16 mouse cellular contexts compared by ENCODE assay signal in genomic region chr16:84111610-84112009, GRCm38 (mm10).
"Had no signal": no experiment of that assay in that cellular context is flagged by ENCODE, and none has a peak within 500 bp of the region (broad histone marks: within the 10 kb centered on the region; RNA-seq: fewer than 3 reads in every experiment).

No protein-coding gene starts in this region.

- DNase-seq: kidney, adult 2 months; kidney, postnatal 25 days; layer of hippocampus, adult 9-11 months; liver, embryonic 13.5 days; lung, adult 2 months; lung, postnatal 14 days; lung, postnatal 4 days; retina, postnatal 1 day; right cerebral cortex, postnatal 14 days; thymus, postnatal 25 days had no signal

- H3K4me3 ChIP-seq: layer of hippocampus, adult 2 months; liver, embryonic 13.5 days; midbrain, embryonic 12.5 days; midbrain, embryonic 15.5 days; neural tube, embryonic 13.5 days had no signal

- H3K27ac ChIP-seq: kidney, postnatal 0 days; layer of hippocampus, adult 2 months; liver, embryonic 13.5 days; midbrain, embryonic 12.5 days; midbrain, embryonic 15.5 days; neural tube, embryonic 13.5 days had no signal

- ATAC-seq: intestine, postnatal 0 days; midbrain, embryonic 15.5 days had no signal
